Mouse (Mus musculus) lung, postnatal 0 days (tissue): Measurements from ENCODE around the gene Map2k5. TPM values are rescaled to one million over a fixed set of nuclear protein-coding genes. Genes with fewer than 3 reads are reported as not detected.
A peak's percentile ranks its signal among the peaks of the same experiment; 100 is the strongest.

Experiments used
- ATAC-seq: fragments of 200-750 bp; cut with Nextera tagmentation; 2 replicates; pipeline ENCODE4 v1.8.0; 2017; ENCODE audit warnings: moderate library complexity
- DNase-seq: peaks from one replicate; pipeline ENCODE4 v3.0.0-alpha.2; 2016; ENCODE audit warnings: low spot score
- H3K27ac ChIP-seq: fragments of 300-500 bp; sonication (generic); 2 replicates; pipeline ENCODE4 v1.5.1; 2014; ENCODE audit warnings: antibody characterized with exemption, mild to moderate bottlenecking, low read length, mixed read lengths
- H3K27me3 ChIP-seq: fragments of 300-500 bp; sonication (generic); replicated peaks from 2 replicates; pipeline ENCODE4 v1.6.1; 2014; ENCODE audit warnings: low read length, mixed read lengths; ENCODE audit not compliant: insufficient read depth
- H3K36me3 ChIP-seq: fragments of 300-500 bp; sonication (generic); 2 replicates; pipeline ENCODE4 v1.6.1; 2014; ENCODE audit warnings: low read length, mixed read lengths; ENCODE audit not compliant: insufficient read depth
- H3K4me1 ChIP-seq: fragments of 300-500 bp; sonication (generic); 2 replicates; pipeline ENCODE4 v1.6.1; 2014; ENCODE audit warnings: antibody characterized with exemption, low read depth, low read length, mixed read lengths; ENCODE audit not compliant: insufficient read depth
- H3K4me2 ChIP-seq: fragments of 300-500 bp; sonication (generic); replicated peaks from 2 replicates; pipeline ENCODE4 v1.6.1; 2014; ENCODE audit warnings: low read depth, mild to moderate bottlenecking, low read length, moderate library complexity, mixed read lengths
- H3K4me3 ChIP-seq: fragments of 300-500 bp; sonication (generic); 2 replicates; pipeline ENCODE4 v1.5.1; 2014; ENCODE audit warnings: low read depth, low read length
- H3K9ac ChIP-seq: fragments of 300-500 bp; sonication (generic); replicated peaks from 2 replicates; pipeline ENCODE4 v1.6.1; 2014; ENCODE audit warnings: low read depth, mild to moderate bottlenecking
- H3K9me3 ChIP-seq: fragments of 300-500 bp; sonication (generic); 2 replicates; pipeline ENCODE4 v1.6.1; 2016; ENCODE audit warnings: low read length, mixed read lengths
- CTCF ChIP-seq: IDR thresholded peaks from 2 replicates; pipeline ENCODE4 v1.5.1; 2016; ENCODE audit warnings: antibody characterized with exemption, mild to moderate bottlenecking
- EP300 ChIP-seq: IDR thresholded peaks from 2 replicates; pipeline ENCODE4 v1.6.1; 2016; ENCODE audit warnings: antibody characterized with exemption, mild to moderate bottlenecking, control low read depth
- WGBS: fragments of 180-500 bp; shearing (Covaris S2); extraction: QIAGEN DNeasy Blood & Tissue Kit; methylation state at CpG from one replicate; pipeline ENCODE4 v1.1.7; 2014; 5-methylcytosine and 5-hydroxymethylcytosine counted together
- polyA plus RNA-seq: library from polyadenylated mRNA; unstranded; fragments of >200 nt; fragmentation: Nextera tagmentation; extraction: Ambion mirVana; gene quantifications from 2 replicates; pipeline ENCODE4 v1.2.1, GENCODE M21; 2015

Gene Map2k5
- polyA plus RNA-seq, 1 experiment from 2014 or later, result 23.1 TPM

- TF ChIP-seq EP300, result no peak
- TF ChIP-seq CTCF, result no peak
- WGBS, result 37% methylated on average over 13 of the region's 13 CpGs
- no peaks in the 10 kb centered on the region for H3K27me3 ChIP-seq
- no peak overlapping the region for H3K27ac ChIP-seq
- H3K36me3 ChIP-seq, result no peaks in the 10 kb centered on the region; the same call in 1 of the 2 replicates
- no peak overlapping the region for H3K9ac ChIP-seq
- DNase-seq (peak; percentile 45), ATAC-seq (peak; percentile 25; the same call in 1 of the 2 replicates)
- no peak overlapping the region for H3K4me3 ChIP-seq
- no peaks in the 10 kb centered on the region for H3K4me1 ChIP-seq
- no peak overlapping the region for H3K4me2 ChIP-seq
- no peaks in the 10 kb centered on the region for H3K9me3 ChIP-seq
These were observed 83.8 kb downstream of the Map2k5 start for GRCm38 (mm10) chr9:63293781-63294480.

GRCm38 (mm10) chr9:63288676-63289075, 89.0 kb downstream of the Map2k5 start:
- WGBS, result 82% methylated on average over 4 of the region's 4 CpGs
- DNase-seq (no peak), ATAC-seq (no peak)
- no peaks in the 10 kb centered on the region for H3K27me3 ChIP-seq
- no peak overlapping the region for H3K27ac ChIP-seq
- no peaks in the 10 kb centered on the region; the same call in 1 of the 2 replicates for H3K36me3 ChIP-seq
- H3K9me3 ChIP-seq, result no peaks in the 10 kb centered on the region
- TF ChIP-seq EP300, result no peak
- no peak for TF ChIP-seq CTCF
- H3K4me1 ChIP-seq, result no peaks in the 10 kb centered on the region
- H3K4me3 ChIP-seq, result no peak overlapping the region
- no peak overlapping the region for H3K4me2 ChIP-seq
- H3K9ac ChIP-seq, result no peak overlapping the region

GRCm38 (mm10) chr9:63284392-63284791, 93.3 kb downstream of the Map2k5 start:
- TF ChIP-seq EP300 (no peak), CTCF (no peak)
- no peaks in the 10 kb centered on the region; the same call in 1 of the 2 replicates for H3K36me3 ChIP-seq
- H3K9ac ChIP-seq, result no peak overlapping the region
- no peak overlapping the region for H3K4me2 ChIP-seq
- DNase-seq (no peak), ATAC-seq (no peak)
- H3K9me3 ChIP-seq, result no peaks in the 10 kb centered on the region
- no peak overlapping the region for H3K4me3 ChIP-seq
- no peaks in the 10 kb centered on the region for H3K4me1 ChIP-seq
- no peaks in the 10 kb centered on the region for H3K27me3 ChIP-seq
- no peak overlapping the region for H3K27ac ChIP-seq
- 83% methylated on average over 9 of the region's 9 CpGs for WGBS

GRCm38 (mm10) chr9:63281996-63282395, 95.7 kb downstream of the Map2k5 start:
- H3K27me3 ChIP-seq, result no peaks in the 10 kb centered on the region
- H3K4me1 ChIP-seq, result no peaks in the 10 kb centered on the region
- H3K4me3 ChIP-seq, result no peak overlapping the region
- WGBS, result 96% methylated on average over 7 of the region's 7 CpGs
- no peaks in the 10 kb centered on the region for H3K9me3 ChIP-seq
- H3K36me3 ChIP-seq, result no peaks in the 10 kb centered on the region
- DNase-seq, result no peak
- ATAC-seq, result no peak
- no peak overlapping the region for H3K9ac ChIP-seq
- H3K27ac ChIP-seq, result no peak overlapping the region
- H3K4me2 ChIP-seq, result no peak overlapping the region
- TF ChIP-seq EP300, result no peak
- no peak for TF ChIP-seq CTCF

GRCm38 (mm10) chr9:63281086-63281485, 96.6 kb downstream of the Map2k5 start:
- DNase-seq (no peak), ATAC-seq (no peak)
- WGBS, result 60% methylated on average over 2 of the region's 2 CpGs
- Histone ChIP-seq H3K27ac (no peak overlapping the region), H3K36me3 (no peaks in the 10 kb centered on the region), H3K9me3 (no peaks in the 10 kb centered on the region), H3K27me3 (no peaks in the 10 kb centered on the region), H3K4me2 (no peak overlapping the region), H3K4me3 (no peak overlapping the region), H3K9ac (no peak overlapping the region), H3K4me1 (no peaks in the 10 kb centered on the region)
- TF ChIP-seq EP300, result no peak
- no peak for TF ChIP-seq CTCF

- H3K36me3 ChIP-seq, result no peaks in the 10 kb centered on the region
- no peak overlapping the region for H3K27ac ChIP-seq
- H3K4me1 ChIP-seq, result no peaks in the 10 kb centered on the region
- no peak overlapping the region for H3K4me2 ChIP-seq
- no peak overlapping the region for H3K9ac ChIP-seq
- ATAC-seq, result no peak
- H3K4me3 ChIP-seq, result no peak overlapping the region
- 49% methylated on average over 6 of the region's 6 CpGs for WGBS
- no peaks in the 10 kb centered on the region for H3K27me3 ChIP-seq
- TF ChIP-seq CTCF, result no peak
- TF ChIP-seq EP300, result no peak
- no peaks in the 10 kb centered on the region for H3K9me3 ChIP-seq
- DNase-seq, result peak; percentile 18
These were observed 103.9 kb downstream of the Map2k5 start for GRCm38 (mm10) chr9:63273781-63274180.
